Mouse (Mus musculus): ENCODE data around the gene H2afj. TPM values are rescaled to one million over a fixed set of nuclear protein-coding genes. Genes with fewer than 3 reads are reported as not detected.
"Not testable (repeated sequence)": the region's sequence is repeated elsewhere in the genome, so short reads cannot be mapped to it uniquely, and the experiment has no call there.

H2afj gene
- polyA plus RNA-seq, 1 experiment from 2014 or later = 177 TPM

DNA sequence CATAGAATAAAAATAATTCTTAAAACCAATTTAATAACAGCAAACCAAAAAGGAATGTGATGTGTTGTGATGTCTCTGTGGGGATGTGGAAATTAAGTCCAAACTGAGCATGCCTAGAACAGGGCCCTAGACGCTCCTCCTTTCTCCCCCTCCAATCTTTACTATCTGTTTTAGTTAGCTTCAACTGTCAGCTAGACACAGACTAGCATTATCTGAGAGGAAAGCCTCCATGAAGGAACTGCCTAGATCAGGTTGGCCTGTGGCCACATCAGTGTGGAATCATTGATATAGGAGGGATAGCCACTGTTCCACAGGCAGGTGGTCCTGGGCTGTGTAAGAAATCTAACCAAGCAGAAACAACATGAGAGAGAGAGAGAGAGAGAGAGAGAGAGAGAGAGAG lies 12.9 kb upstream of the H2afj start:
- 0 out of 2 replicates have a peak overlapping the region, but pooled peaks have one; percentile 12 for H3K4me2 ChIP-seq
- no peaks in the 10 kb centered on the region for H3K9me3 ChIP-seq (replicated peaks)
- H3K9ac ChIP-seq = no peak overlapping the region
- peaks cover 51% of the 10 kb centered on the region for H3K4me1 ChIP-seq (replicated peaks)
- H3K27me3 ChIP-seq = peaks cover 19% of the 10 kb centered on the region
- ATAC-seq (ENCODE audit: low read depth) (peak; percentile 19; the same call in 1 of the 2 replicates), DNase-seq (no peak)
- H3K36me3 ChIP-seq = no peaks in the 10 kb centered on the region
- WGBS (ENCODE audit: insufficient replicate concordance) = 17% methylated on average over 1 of the region's 1 CpGs
- no peak overlapping the region for H3K4me3 ChIP-seq (replicated peaks)
- no peak overlapping the region; the same call in 1 of the 2 replicates for H3K27ac ChIP-seq

DNA sequence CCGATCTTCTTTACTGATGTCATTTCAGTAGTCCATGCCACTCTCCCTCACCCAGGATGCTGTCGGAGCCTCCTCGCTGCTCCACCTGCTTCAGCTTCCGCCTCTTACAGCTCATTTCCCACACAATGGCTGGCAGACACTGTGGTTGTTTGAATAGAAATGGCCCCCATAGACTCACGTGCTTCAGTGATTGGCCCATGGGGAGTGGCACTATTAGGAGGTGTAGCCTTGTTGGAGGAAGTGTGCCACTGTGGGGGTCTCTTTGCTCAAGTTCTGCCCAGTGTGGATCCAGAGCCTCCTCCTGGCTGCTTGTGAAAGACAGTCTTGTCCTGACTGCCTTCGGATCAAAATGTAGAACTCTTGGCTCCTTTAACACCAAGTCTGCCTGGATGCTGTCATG lies 12.2 kb upstream of the H2afj start:
- Histone ChIP-seq H3K4me3 (replicated peaks) (no peak overlapping the region), H3K9me3 (replicated peaks) (no peaks in the 10 kb centered on the region), H3K4me1 (replicated peaks) (peaks cover 58% of the 10 kb centered on the region), H3K36me3 (no peaks in the 10 kb centered on the region), H3K9ac (no peak overlapping the region), H3K4me2 (no peak overlapping the region), H3K27ac (no peak overlapping the region), H3K27me3 (peaks cover 19% of the 10 kb centered on the region)
- ATAC-seq (ENCODE audit: low read depth) (no peak), DNase-seq (no peak)
- 68% methylated on average over 6 of the region's 6 CpGs for WGBS (ENCODE audit: insufficient replicate concordance)

DNA sequence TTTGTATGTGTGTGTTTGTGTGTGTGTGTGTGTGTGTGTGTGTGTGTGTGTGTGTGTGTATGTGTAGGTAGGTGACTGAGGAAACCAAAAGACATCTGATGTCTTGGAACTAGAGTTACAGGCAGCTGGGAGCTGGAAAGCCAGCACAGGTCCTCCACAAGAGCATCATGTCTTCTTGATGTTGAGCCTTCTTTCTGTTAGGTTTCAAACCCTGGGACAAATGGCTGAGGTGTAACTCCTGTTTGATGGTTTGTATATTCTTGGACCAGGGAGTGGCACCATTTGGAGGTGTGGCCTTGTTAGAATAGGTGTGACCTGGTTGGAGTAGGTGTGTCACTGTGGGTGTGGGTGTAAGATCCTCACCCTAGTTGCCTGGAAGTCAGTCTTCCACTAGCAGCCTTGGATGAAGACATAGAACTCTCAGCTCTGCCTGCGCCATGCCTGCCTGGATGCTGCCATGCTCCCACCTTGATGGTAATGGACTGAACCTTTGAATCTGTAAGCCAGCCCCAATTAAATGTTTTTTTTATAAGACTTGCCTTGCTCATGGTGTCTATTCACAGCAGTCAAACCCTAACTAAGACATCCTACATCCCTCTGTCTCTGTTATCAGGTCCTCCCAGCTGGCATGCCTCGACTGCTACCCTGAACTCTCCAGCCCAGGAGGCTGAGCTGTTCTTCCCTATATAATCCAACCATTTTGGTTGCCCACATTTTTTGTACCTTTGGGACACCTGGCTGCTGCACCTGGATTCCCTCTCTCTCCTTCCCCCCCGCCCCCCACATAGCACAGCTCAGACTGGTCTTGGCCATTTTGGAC lies 10.0 kb upstream of the H2afj start:
- H3K36me3 ChIP-seq; DNase-seq; H3K9me3 ChIP-seq (replicated peaks); H3K27me3 ChIP-seq: not testable (repeated sequence)
- peak; percentile 97 for ATAC-seq (ENCODE audit: low read depth)
- Histone ChIP-seq H3K4me1 (replicated peaks) (peaks cover 69% of the 10 kb centered on the region), H3K9ac (peak overlapping the region; percentile 73), H3K4me2 (peak overlapping the region; percentile 57), H3K27ac (peak overlapping the region; percentile 97), H3K4me3 (replicated peaks) (peak overlapping the region; percentile 60)
- 51% methylated on average over 3 of the region's 3 CpGs for WGBS (ENCODE audit: insufficient replicate concordance)

DNA sequence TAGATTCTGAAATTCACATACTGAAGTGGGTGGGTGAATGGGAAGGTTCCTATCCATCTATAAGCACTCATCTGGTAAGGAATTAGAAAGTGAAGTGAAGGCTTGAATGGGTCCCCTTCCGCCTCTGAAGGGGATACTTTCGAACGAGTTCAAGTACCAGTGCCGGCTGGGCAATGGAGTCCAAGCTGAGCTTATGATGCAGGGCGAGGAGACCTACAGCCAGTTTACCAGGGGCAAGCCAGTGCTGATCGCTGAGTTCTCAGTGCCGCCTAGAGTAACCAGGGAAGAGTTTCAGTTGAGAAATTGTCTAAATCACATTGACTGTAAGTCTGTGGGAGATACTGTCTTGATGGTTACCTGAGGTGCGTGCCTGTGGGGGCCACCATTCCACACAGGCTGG lies 7.3 kb upstream of the H2afj start:
- H3K27me3 ChIP-seq = no peaks in the 10 kb centered on the region
- peak overlapping the region; percentile 63 for H3K27ac ChIP-seq
- peak overlapping the region; percentile 15; the same call in 1 of the 2 replicates for H3K4me2 ChIP-seq
- ATAC-seq (ENCODE audit: low read depth) (no peak), DNase-seq (no peak)
- H3K4me1 ChIP-seq (replicated peaks) = peaks cover 66% of the 10 kb centered on the region
- H3K4me3 ChIP-seq (replicated peaks) = no peak overlapping the region
- peak overlapping the region; percentile 55 for H3K9ac ChIP-seq
- H3K9me3 ChIP-seq (replicated peaks) = no peaks in the 10 kb centered on the region
- 85% methylated on average over 8 of the region's 8 CpGs for WGBS (ENCODE audit: insufficient replicate concordance)
- no peaks in the 10 kb centered on the region for H3K36me3 ChIP-seq

DNA sequence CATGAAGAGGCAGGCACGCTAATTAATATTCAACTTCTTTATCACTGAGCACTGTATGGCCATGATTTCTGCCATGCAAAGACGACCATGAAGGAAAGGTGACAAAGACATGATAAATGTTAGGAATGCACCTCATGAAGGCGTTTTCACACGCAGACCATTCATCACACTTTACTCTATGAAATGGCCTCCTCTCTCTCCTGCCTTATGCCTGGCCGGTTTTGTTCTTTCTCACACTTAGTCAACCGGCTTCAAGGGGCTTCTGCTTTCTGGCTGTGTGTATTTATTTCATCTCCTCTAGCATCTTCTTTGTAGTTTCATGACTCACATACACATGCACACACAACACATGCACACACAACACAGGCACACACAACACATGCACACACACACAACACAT lies 6.8 kb upstream of the H2afj start:
- Histone ChIP-seq H3K4me2 (peak overlapping the region; percentile 15), H3K9ac (peak overlapping the region; percentile 55), H3K4me3 (replicated peaks) (no peak overlapping the region), H3K4me1 (replicated peaks) (peaks cover 70% of the 10 kb centered on the region), H3K36me3 (no peaks in the 10 kb centered on the region), H3K27me3 (no peaks in the 10 kb centered on the region), H3K9me3 (replicated peaks) (no peaks in the 10 kb centered on the region), H3K27ac (peak overlapping the region; percentile 63)
- WGBS (ENCODE audit: insufficient replicate concordance) = 69% methylated on average over 6 of the region's 6 CpGs
- ATAC-seq (ENCODE audit: low read depth) = no peak
- no peak for DNase-seq

DNA sequence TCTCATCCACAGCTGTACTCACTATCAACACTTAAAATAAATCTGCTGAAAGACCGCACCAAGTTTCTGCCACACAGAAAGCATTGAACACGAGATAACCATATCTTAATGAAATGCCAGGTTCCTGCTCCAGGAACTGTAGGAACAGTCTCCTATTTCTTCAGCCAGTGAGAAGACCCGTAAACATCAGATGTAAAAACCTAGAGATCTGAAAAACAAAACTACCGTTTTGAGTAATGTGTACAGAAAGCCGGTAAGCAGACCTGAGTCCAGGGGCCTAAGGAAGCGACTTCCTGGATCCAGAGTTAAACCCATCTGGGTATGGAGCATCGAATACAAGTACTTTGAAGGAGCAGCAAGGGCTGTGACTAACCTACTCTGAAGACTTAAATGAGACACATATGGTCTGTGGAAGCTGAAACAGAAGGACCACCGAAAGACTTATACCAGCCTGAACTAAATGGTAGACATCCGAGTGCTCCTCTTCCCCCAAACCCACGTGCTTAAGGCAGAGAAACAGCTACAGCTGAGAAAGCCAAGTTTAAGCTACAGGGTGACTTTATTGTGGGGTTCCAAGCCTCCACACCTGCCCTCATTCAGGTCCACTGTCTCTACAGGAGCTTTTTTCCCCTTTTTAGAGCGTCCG lies 4.8 kb upstream of the H2afj start:
- H3K4me2 ChIP-seq = peak overlapping the region; percentile 88
- H3K36me3 ChIP-seq = no peaks in the 10 kb centered on the region
- H3K9ac ChIP-seq = peak overlapping the region; percentile 94
- ATAC-seq (ENCODE audit: low read depth) = no peak
- peak overlapping the region; percentile 100 for H3K27ac ChIP-seq
- WGBS (ENCODE audit: insufficient replicate concordance) = 4% methylated on average over 12 of the region's 12 CpGs
- peak; percentile 34 for DNase-seq
- no peaks in the 10 kb centered on the region for H3K9me3 ChIP-seq (replicated peaks)
- H3K4me3 ChIP-seq (replicated peaks) = peak overlapping the region; percentile 71
- H3K4me1 ChIP-seq (replicated peaks) = peaks cover 73% of the 10 kb centered on the region
- no peaks in the 10 kb centered on the region for H3K27me3 ChIP-seq

DNA sequence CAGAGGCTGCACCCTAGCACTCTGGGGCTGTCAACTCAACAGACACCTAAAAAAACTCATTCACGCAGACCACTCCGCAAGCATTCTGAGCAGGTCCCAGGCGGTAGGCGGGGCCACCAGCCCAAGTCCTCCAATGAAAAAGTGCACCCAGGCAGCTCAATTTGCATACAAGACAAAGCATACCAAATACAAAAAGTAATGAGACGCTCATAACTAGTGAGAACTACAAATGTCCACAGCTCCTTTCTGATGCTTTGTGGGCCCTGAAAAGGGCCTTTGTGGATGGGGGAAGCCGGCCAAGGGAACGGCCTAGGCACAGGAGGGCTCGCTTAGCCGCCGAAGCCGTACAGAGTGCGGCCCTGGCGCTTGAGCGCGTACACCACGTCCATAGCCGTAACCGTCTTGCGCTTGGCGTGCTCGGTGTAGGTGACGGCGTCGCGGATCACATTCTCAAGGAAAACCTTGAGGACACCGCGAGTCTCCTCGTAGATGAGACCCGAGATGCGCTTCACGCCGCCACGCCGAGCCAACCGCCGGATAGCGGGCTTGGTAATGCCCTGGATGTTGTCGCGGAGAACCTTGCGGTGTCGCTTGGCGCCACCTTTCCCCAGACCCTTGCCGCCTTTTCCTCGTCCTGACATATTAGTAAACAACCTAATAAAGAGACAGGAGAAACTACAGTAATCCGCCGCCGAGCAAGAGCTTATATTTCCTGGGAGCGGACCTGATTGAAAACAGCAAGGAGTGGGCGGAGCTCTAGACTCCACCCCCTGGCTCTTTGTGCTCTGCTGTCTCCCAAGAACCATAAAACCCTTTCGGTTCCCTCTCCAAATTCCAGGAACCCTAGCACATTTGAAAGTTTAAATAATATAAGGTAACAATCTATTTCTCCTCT lies 4.1 kb upstream of the H2afj start, which contains the start of gene Hist4h4:
TSS of gene Hist4h4 (minus strand) at position 677 of the 895 bp plus-strand sequence.
- WGBS (ENCODE audit: insufficient replicate concordance) = under 1% methylated on average over 50 of the region's 50 CpGs
- peaks cover 67% of the 10 kb centered on the region for H3K4me1 ChIP-seq (replicated peaks)
- H3K27me3 ChIP-seq = no peaks in the 10 kb centered on the region
- peak within 1 kb of the TSS; percentile 88 for H3K4me2 ChIP-seq
- peak within 1 kb of the TSS; percentile 71 for H3K4me3 ChIP-seq (replicated peaks)
- peak within 1 kb of the TSS; percentile 100 for H3K27ac ChIP-seq
- H3K9ac ChIP-seq = peak within 1 kb of the TSS; percentile 94
- DNase-seq (peak; percentile 92), ATAC-seq (ENCODE audit: low read depth) (peak; percentile 76)
- no peaks in the 10 kb centered on the region for H3K36me3 ChIP-seq
- no peaks in the 10 kb centered on the region for H3K9me3 ChIP-seq (replicated peaks)

DNA sequence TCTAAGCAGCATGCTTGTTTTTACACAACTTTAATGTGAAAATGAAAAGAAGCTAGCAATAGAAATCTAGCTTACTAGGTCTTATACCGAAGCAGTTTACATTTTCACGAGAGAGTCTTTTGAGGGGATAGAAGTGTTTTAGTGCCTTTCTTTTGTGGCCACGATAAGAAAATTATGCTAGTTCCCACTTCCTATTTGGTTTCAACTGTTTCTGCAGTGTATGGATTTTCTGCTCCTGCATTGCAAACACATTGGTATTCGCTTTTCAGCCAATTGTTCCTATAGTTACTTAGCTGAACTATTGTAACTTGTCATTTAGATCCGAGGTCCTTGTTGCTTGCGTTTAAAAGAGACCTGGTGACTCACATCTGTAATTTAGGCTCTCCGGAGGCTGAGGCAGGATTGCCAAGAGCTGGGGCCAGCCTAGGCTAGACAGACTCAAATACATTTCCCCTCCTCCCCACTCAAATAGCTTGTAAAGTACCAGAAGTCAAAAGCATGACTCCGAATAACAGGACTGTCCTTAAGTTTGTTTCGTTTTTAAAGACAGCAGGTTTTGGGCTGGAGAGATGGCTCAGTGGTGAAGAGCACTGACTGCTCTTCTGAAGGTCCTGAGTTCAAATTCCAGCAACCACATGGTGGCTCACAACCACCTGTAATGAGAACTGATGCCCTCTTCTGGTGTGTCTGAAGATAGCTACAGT lies 3.2 kb upstream of the H2afj start:
- Histone ChIP-seq H3K9ac (peak overlapping the region; percentile 73), H3K4me3 (replicated peaks) (peak overlapping the region; percentile 71)

DNA sequence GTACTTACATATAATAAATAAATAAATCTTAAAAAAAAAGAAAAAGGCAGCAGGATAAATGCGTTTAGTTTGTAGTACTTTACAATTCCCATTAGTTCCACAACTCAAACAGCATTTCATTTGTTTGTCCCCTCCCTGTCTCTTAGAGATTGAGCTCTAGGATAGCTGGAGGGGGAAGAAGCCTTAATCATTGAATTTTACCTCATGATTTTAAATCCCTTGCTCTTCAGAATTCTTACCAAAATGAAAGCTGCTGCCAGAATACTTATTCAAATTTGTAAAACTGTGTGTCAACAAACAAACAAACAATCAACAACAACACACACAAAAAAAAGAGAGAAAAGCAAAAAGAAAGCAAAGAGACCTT lies 2.7 kb upstream of the H2afj start:
- WGBS (ENCODE audit: insufficient replicate concordance) = 81% methylated on average over 1 of the region's 1 CpGs
- H3K4me3 ChIP-seq (replicated peaks) = peak overlapping the region; percentile 71; the same call in 1 of the 2 replicates
- H3K27me3 ChIP-seq = no peaks in the 10 kb centered on the region
- H3K36me3 ChIP-seq = peaks cover 9% of the 10 kb centered on the region
- H3K4me1 ChIP-seq (replicated peaks) = peaks cover 70% of the 10 kb centered on the region
- H3K9me3 ChIP-seq (replicated peaks) = no peaks in the 10 kb centered on the region
- H3K9ac ChIP-seq = peak overlapping the region; percentile 73; the same call in 1 of the 2 replicates
- DNase-seq = no peak
- H3K4me2 ChIP-seq = peak overlapping the region; percentile 88
- no peak for ATAC-seq (ENCODE audit: low read depth)
- H3K27ac ChIP-seq = peak overlapping the region; percentile 100

More for the DNA sequence above, 3.2 kb upstream of the H2afj start:
- H3K4me1 ChIP-seq (replicated peaks) = peaks cover 68% of the 10 kb centered on the region
- H3K36me3 ChIP-seq = peaks cover 3% of the 10 kb centered on the region; the same call in 1 of the 2 replicates
- ATAC-seq (ENCODE audit: low read depth) (no peak), DNase-seq (peak; percentile 27)
- peak overlapping the region; percentile 100 for H3K27ac ChIP-seq
- H3K4me2 ChIP-seq = peak overlapping the region; percentile 88
- 11% methylated on average over 9 of the region's 9 CpGs for WGBS (ENCODE audit: insufficient replicate concordance)
- no peaks in the 10 kb centered on the region for H3K9me3 ChIP-seq (replicated peaks)
- H3K27me3 ChIP-seq = no peaks in the 10 kb centered on the region

DNA sequence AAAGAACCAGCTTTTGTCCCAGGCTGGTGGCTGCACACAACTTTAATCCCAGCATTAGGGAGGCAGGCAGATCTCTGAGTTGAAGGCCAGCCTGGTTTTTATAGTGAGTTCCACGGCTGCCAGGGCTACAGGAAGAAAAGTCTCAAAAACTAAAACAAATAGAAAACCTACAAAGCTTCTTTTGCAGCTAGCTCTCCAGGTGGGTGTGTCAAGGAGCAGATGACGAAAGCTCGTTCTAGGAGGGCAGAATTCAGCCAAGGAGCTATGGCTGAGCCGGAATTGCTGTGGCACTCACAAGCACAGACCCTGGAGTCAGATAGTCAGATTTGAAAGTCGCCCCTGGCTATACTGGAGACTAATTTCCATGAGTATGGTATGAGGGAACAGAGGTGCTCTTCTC lies 1.2 kb upstream of the H2afj start:
- Histone ChIP-seq H3K9ac (peak overlapping the region; percentile 72), H3K4me1 (replicated peaks) (peaks cover 65% of the 10 kb centered on the region), H3K9me3 (replicated peaks) (no peaks in the 10 kb centered on the region), H3K27me3 (no peaks in the 10 kb centered on the region), H3K36me3 (peaks cover 22% of the 10 kb centered on the region), H3K4me3 (replicated peaks) (peak overlapping the region; percentile 94), H3K4me2 (peak overlapping the region; percentile 86), H3K27ac (peak overlapping the region; percentile 92)
- WGBS (ENCODE audit: insufficient replicate concordance) = 67% methylated on average over 5 of the region's 5 CpGs
- no peak for DNase-seq
- ATAC-seq (ENCODE audit: low read depth) = no peak

Data from liver, embryonic 13.5 days (tissue).